Mouse (Mus musculus): Measurements from ENCODE around the gene Bsnd.

- TF ChIP-seq CTCF (conservative IDR thresholded peaks at IDR 0.05; ENCODE audit: low read length): no peak
- TF ChIP-seq NANOG (IDR thresholded peaks at IDR 0.05; ENCODE audit: borderline replicate concordance, low read length): no peak
- TF ChIP-seq POU5F1 (IDR thresholded peaks at IDR 0.05; ENCODE audit: borderline replicate concordance, low read length): no peak
Observed at GRCm38 (mm10) chr4:106490620-106491019, 1.5 kb downstream of the Bsnd start.
